Mouse (Mus musculus) cerebellum, adult 9-10 months (tissue): ENCODE data around the gene Zmynd12.

Experiments
- DNase-seq: peaks from one replicate; pipeline ENCODE4 v3.0.0; 2022

Zmynd12 gene

GRCm38 (mm10) chr4:119450436-119450835, 27.8 kb downstream of the Zmynd12 start:
- DNase-seq = no peak

GRCm38 (mm10) chr4:119453128-119453527, 30.5 kb downstream of the Zmynd12 start:
- DNase-seq = no peak

- DNase-seq = no peak
Measured at GRCm38 (mm10) chr4:119453533-119453932, 30.9 kb downstream of the Zmynd12 start.

DNA sequence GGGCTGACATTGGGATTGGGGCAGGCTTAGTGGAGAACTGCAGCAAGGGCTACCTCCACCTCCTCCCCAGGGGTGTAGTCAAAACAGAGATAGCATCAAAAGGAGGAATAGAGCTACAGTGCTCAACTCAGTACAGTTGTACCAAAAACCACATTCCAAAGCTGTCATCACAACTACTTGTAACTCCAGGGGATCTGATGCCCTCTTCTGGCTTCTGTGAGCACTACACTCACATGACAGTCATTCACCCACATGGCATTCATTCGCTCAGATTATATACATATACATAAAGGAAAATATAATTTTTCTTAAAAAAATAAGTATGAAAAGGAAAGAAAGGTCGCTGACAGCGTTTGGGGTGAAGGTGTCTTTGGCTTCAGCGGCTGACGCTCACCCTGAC, 37.7 kb downstream of the Zmynd12 start:
- peak; percentile 65 for DNase-seq

DNA sequence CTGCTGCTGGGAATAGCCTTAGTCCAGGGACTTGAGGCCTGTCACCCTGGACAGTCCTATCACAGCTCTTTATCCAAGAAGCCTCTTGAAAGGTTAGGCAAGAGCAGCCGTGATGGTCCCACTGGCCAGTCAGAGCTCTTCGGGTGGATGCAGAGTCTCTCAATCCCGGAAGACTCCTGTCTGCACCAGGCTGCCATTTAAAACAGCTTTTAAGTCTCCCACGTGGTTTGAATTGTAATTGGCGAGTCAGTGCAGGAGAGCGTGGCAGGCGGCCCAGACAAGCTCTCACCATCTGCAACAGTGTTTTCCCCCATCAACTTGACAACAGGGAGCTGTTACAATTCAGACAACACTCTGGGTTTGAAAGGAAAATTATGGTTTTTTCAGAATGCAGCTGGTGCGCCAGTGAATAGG, 38.1 kb downstream of the Zmynd12 start:
- DNase-seq = peak; percentile 92

GRCm38 (mm10) chr4:119462457-119462856, 39.8 kb downstream of the Zmynd12 start:
- no peak for DNase-seq

DNA sequence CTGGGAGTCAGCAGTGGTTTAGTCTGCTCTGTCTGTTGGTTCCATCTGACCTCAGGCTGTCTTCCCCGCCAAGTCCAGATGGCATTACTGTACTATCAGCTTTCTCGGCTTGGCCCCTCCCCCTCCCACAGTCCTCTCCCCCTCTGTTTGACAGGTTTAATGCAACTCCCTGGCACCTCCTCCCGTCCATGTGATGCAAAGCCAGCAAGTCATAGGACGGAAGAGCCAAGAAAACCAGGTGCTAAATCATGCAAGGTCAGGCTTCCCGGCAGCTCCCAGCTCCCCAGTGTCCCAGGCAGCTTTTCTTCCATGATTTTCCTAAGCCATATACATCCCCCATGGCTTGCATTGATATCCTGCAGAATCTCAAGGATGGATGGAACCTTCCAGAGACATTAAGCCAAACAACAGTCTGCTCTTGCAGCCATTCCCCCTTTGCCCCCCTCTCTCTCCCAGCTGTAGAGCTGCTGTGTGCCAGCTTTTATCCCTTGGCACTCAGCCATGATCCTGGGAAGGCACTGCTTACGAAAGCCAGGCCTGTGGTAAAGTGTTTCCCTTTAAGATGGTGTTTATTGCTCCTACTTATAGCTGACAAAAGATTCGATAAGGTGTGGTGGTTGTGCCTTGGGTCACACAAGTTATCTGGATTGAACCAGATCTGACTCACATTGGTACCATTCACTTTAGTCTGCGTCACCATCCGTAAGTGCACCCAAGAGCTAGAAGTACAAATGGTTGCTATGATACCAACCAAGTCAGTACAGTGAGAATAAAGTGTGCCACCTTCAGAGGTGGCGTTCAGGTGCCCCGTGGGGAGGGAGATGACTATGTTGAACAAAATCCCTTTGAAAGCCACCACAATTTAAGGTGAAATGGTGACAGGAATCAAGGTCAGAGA, 40.5 kb downstream of the Zmynd12 start:
- DNase-seq = peak; percentile 88

- no peak for DNase-seq
Measured at GRCm38 (mm10) chr4:119463756-119464419, 41.3 kb downstream of the Zmynd12 start.

- no peak for DNase-seq
Measured at GRCm38 (mm10) chr4:119465841-119466240, 43.2 kb downstream of the Zmynd12 start.

DNA sequence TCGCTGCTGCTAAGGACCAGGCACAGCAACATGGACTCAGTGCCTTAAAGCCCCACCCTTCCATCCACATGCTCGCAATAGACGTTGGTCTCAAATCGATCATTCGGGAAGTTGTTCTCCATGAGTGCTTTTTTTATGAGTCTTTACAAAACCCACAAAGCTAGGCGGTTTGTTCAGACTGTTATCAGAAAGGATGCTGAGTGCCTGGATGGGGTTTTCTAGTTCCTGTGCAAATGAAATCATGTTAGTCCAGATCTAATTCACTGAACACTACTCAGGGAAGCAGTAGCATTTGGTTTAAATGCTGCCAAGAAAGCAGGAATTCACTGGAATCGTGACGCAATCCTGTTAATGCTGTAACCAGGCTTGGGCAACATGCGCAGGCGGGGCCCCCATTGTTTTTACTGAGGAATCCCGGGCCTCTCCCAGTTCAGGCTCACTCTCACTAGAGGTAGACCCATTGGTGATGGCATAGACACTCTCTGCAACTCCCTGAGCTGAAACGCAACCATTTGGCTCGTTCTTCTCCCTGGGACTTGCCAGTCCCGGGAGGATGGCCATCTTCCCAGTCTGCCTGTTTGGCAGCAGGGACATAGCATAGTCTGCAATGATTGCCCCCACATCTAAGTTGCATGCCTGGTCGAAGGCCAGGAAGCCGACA, 45.2 kb downstream of the Zmynd12 start:
- DNase-seq = peak; percentile 64

- no peak for DNase-seq
Measured at GRCm38 (mm10) chr4:119472545-119472944, 49.9 kb downstream of the Zmynd12 start.

GRCm38 (mm10) chr4:119473150-119473549, 50.5 kb downstream of the Zmynd12 start:
- DNase-seq = no peak

DNA sequence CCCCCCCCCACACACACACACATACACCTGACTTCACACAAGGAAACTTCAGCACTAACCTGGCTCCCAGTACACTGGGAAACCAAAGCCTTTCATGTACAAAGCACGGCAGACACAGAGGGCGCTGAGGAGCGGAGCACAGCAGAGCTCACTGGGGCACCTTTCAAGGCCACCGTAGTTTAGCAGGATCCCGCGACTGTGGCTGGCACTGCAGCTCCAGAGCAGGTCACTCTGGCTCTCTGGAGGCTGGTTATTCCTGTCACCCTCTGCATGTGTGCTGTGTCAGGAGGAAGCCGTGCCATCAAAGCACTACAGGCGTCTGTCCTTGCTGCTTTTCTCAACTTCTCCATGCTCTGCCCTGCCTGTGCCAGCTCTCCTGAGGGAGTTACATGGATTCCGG, 60.4 kb downstream of the Zmynd12 start:
- DNase-seq = no peak

GRCm38 (mm10) chr4:119484882-119485281, 62.3 kb downstream of the Zmynd12 start:
- DNase-seq = peak; percentile 1

- DNase-seq = no peak
Measured at GRCm38 (mm10) chr4:119489666-119490065, 67.1 kb downstream of the Zmynd12 start.

DNA sequence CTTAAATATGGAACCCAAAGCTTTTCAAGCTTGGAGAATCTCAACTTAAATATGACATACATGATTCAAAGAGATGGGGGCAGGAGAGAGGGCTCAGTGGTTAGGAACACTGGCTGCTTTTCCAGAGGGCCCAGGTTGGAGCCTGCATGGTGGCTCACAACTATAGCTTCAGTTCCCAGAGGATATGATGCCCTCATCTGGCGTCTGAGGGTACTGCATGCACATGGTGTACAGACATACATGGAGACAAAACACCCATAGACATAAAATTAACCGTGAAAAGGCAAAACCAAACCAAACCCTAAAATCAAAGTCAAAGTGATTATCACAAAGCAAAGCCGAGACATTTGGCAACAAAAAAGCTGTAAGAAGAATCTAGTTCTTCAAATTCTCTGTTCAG, 68.2 kb downstream of the Zmynd12 start:
- DNase-seq = peak; percentile 65

- peak; percentile 77 for DNase-seq
Measured at GRCm38 (mm10) chr4:119492291-119492932, 69.8 kb downstream of the Zmynd12 start, which contains the start of gene Rimkla. Gene Rimkla (minus strand): TSS chr4:119492628.

DNA sequence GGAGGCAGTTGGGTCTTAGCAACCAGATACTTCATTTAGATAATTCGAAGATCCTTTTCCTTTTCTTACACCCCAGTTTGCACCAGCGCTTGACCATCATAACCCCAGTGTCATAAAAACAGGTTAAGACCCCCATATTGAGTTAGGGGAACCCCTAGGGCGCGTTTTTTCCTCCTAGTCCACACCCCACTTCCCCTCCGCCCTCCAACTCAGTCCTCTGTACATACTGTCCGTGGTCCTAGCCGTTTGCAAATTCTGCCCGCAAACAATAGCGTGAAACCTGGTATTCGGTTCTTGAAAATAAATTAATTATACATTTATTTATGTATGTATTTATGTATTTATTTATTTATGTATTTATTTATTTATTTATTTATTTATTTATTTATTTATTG, 70.3 kb downstream of the Zmynd12 start:
- no peak for DNase-seq

DNA sequence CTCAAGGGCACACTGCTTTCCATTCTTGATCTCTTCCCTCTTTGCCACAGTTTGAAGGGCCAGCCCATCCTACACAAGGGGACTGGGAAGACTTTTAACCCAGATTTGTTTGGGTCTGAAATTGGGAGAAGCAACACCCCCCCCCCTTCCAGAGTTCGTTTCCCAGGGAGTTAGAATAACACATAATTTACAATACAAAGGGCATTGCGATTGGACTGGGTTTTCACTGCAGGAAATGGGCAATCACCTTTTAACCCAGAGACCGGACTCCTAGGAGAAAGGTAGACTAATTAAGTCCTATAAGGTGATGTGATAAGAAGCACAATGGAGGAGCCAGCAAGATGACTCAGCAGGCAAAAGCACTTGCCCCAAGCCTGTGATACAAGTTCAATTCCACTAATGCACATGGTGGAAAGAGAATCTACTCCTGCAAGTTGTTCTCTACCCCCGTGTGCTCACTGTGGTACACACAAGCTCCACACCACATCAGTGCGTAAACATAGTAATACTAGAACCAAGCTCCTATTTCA, 75.8 kb downstream of the Zmynd12 start:
- no peak for DNase-seq

- DNase-seq = no peak
Measured at GRCm38 (mm10) chr4:119511591-119511990, 89.0 kb downstream of the Zmynd12 start.

GRCm38 (mm10) chr4:119512731-119513141, 90.1 kb downstream of the Zmynd12 start:
- DNase-seq = no peak
